Mouse (Mus musculus): Measurements from ENCODE around the gene B3gnt8.

- TF ChIP-seq POLR2A (IDR thresholded peaks at IDR 0.05; ENCODE audit: low read depth, low read length) (no peak), CTCF (IDR thresholded peaks at IDR 0.05; ENCODE audit: extremely low read depth, insufficient read length, insufficient replicate concordance, low read depth, low read length) (no peak)
Measured at GRCm38 (mm10) chr7:25627431-25628322, 1.2 kb downstream of the B3gnt8 start.

All from small intestine, adult 2 months (tissue).